Mouse (Mus musculus) effector memory CD4-positive, alpha-beta T cell, adult 7 months (primary cell): ENCODE data around the gene Olfr62. TPM values are rescaled to one million over a fixed set of nuclear protein-coding genes. Genes with fewer than 3 reads are reported as not detected.

Experiments
- polyA plus RNA-seq: library from polyadenylated mRNA; unstranded; fragments of 100-300 nt; shearing (Covaris generic); gene quantifications from one replicate; pipeline ENCODE4 v1.2.1, GENCODE M21; 2017

Gene Olfr62
- not detected for polyA plus RNA-seq

DNA sequence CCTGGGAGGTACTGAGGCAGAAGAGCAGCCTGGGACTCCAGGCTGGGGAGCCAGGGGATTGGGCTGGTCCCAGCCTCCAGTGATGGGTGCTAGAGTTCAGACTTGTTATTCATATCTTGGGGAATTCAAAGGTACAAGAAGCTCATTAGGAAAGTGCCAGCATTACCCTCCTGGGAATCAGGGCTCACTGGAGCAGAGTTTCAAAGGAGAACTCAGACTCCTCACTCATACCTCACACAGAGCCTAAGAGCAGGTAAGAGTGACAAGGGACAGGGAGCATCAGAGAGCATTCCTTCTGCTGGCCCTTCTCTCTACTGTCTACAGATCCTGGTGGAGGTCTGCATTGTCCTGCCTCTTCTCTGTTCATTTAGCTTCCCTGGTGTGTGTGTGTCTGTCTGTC is at the start of gene Olfr62:
TSS of gene Olfr62 (plus strand) at position 301 of the 400 bp plus-strand sequence.

DNA sequence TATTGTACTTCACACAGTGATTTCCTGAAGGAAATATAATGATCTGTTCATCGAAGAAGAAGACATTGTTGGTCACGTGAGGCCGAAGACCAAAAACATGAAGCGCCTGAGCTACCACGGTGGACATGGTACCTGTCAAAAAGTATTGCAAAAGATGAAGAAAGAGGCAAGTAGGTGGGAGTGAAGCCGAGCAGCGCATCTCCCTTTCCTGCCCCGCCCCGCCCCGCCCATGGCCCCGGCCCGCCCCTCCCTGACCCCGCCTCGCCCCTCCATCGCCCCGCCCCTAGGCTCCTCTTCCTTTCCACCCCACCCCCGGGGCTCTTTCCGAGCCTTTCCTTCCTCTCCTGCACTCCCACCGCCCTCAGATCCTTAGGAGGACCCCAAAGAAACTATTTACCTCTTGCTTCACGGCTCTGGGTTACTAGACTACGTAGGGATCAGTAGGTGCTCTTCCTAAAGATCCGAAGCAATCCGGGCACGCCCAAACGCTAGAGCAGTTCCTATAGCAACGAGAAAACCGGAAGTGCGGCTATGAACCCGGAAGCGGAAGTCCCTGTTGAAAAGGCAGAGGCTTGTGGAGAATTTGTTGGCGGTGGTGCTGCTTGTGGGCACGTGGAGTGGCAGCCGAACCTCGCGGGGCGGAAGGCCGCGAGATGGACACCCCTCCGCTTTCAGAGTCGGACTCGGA is 38.3 kb upstream of the Olfr62 start, which contains the start of the genes Cfap57 and Ebna1bp2:
TSS of gene Cfap57 (minus strand) at position 499 of the 688 bp plus-strand sequence.
TSS of gene Ebna1bp2 (plus strand) at position 521 of the 688 bp plus-strand sequence.

GRCm38 (mm10) chr4:118692412-118692973 is 33.7 kb downstream of the Olfr62 start, which contains the start of gene Olfr1342:
Gene Olfr1342, minus strand, starts transcription at chr4:118692756.

DNA sequence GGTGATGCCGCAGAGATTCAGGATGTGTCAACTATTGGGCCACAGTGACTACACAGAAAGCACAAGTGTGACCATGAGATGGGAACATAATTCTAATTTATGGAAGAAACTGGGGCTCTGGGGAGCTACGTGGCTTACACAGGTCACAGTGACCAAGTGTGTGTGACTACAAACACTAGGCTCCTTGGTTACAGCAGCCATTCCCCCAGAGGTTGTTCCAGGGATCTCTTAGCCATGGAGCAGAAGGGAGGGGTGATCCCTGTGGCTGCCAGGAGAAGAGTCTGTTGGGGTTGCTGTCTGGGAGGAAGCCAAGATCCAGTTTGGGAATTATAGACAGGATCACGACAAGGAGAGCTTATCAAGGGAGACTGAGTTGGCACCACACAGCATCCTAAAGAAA is 44.5 kb downstream of the Olfr62 start, which contains the start of gene Olfr1341:
TSS of gene Olfr1341 (plus strand) at position 301 of the 400 bp plus-strand sequence.

Other genes starting within 250 kb of the Olfr62 start
- 8.3 TPM for gene Szt2, start 249.7 kb upstream of the Olfr62 start, polyA plus RNA-seq
- 47.3 TPM for gene Med8, start 249.6 kb upstream of the Olfr62 start, polyA plus RNA-seq
- 73.2 TPM for gene Elovl1, start 230.9 kb upstream of the Olfr62 start, polyA plus RNA-seq
- gene Cdc20, start 221.6 kb upstream of the Olfr62 start, polyA plus RNA-seq = 3.3 TPM
- gene Mpl, start 201.4 kb upstream of the Olfr62 start, polyA plus RNA-seq = 0.22 TPM
- not detected for gene Tie1, start 168.9 kb upstream of the Olfr62 start, polyA plus RNA-seq
- not detected for gene 2610528J11Rik, start 132.0 kb upstream of the Olfr62 start, polyA plus RNA-seq
- gene Tmem125, start 114.9 kb upstream of the Olfr62 start, polyA plus RNA-seq = not detected
- not detected for gene Cfap57, start 38.2 kb upstream of the Olfr62 start, polyA plus RNA-seq
- 120 TPM for gene Ebna1bp2, start 38.2 kb upstream of the Olfr62 start, polyA plus RNA-seq
- gene Olfr1342, start 33.8 kb downstream of the Olfr62 start, polyA plus RNA-seq = not detected
- 0.34 TPM for gene Olfr1341, start 44.6 kb downstream of the Olfr62 start, polyA plus RNA-seq
- gene Olfr1340, start 61.2 kb downstream of the Olfr62 start, polyA plus RNA-seq = 0.11 TPM
- gene Olfr1339, start 73.2 kb downstream of the Olfr62 start, polyA plus RNA-seq = not detected
- gene Olfr1338, start 99.8 kb downstream of the Olfr62 start, polyA plus RNA-seq = not detected
- not detected for gene Olfr1337, start 123.6 kb downstream of the Olfr62 start, polyA plus RNA-seq
- gene Olfr1335, start 151.0 kb downstream of the Olfr62 start, polyA plus RNA-seq = not detected
- not detected for gene Olfr1333, start 177.3 kb downstream of the Olfr62 start, polyA plus RNA-seq
- gene Olfr1331, start 205.7 kb downstream of the Olfr62 start, polyA plus RNA-seq = 0.91 TPM
- 0.61 TPM for gene Olfr1330, start 229.6 kb downstream of the Olfr62 start, polyA plus RNA-seq